Mouse (Mus musculus) cerebellum, adult 2 months (tissue): ENCODE measurements around the gene Kirrel3.

ENCODE experiments used
- CTCF ChIP-seq: fragments of 200-500 bp; IDR thresholded peaks from 2 replicates; pipeline ENCODE4 v1.5.1; 2011; ENCODE audit warnings: low read depth, mild to moderate bottlenecking, control low read depth, low read length, moderate library complexity, borderline replicate concordance; ENCODE audit not compliant: insufficient read depth
- POLR2A ChIP-seq: fragments of 200-500 bp; IDR thresholded peaks from 2 replicates; pipeline ENCODE4 v1.6.1; 2011; ENCODE audit warnings: low read length, control low read depth, borderline replicate concordance; ENCODE audit not compliant: insufficient read depth

- no peak for TF ChIP-seq CTCF
- TF ChIP-seq POLR2A, result no peak
These were observed 138.3 kb downstream of the Kirrel3 start for GRCm38 (mm10) chr9:34624021-34624420.
